Mouse (Mus musculus): ENCODE results near the gene B130006D01Rik.

Gene B130006D01Rik

GRCm38 (mm10) chr11:95773264-95773663, 49.9 kb downstream of the B130006D01Rik start:
- no peak for DNase-seq

Data from thymus, postnatal 14 days (tissue).